Mouse (Mus musculus): ENCODE results near the gene Krt36. TPM values are rescaled to one million over a fixed set of nuclear protein-coding genes. Genes with fewer than 3 reads are reported as not detected.

Gene Krt36
- polyA plus RNA-seq, 1 experiment from 2014 or later, result 0.30 TPM

DNA sequence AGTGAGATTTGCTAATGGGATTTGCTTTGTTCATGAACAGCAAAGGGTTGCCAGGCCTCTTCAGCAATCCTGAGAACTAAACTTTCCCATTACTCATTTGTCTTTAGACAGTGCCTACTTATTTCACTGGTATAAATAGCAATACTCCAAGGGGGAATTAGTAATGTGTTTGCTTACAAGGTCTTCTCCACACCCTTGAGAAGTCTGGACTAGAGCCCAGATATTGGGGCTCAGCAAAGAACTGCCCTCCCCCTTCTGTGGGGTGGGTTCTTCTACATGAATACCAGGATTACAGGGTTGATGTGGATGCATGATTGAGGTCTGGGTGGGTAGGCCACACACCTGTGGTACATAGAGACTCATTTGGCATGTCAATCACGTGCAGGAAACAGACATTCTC is 31.6 kb downstream of the Krt36 start:
- 29% methylated on average over 1 of the region's 1 CpGs for WGBS
- Histone ChIP-seq H3K27me3 (ENCODE audit: control insufficient read depth, insufficient read depth, low read length) (no peaks in the 10 kb centered on the region), H3K9ac (ENCODE audit: low read length) (no peak overlapping the region), H3K27ac (replicated peaks) (no peak overlapping the region), H3K4me1 (replicated peaks; ENCODE audit: control insufficient read depth, insufficient read depth) (peaks cover 2% of the 10 kb centered on the region; the same call in 1 of the 2 replicates), H3K36me3 (ENCODE audit: control insufficient read depth, insufficient read depth, low read length) (no peaks in the 10 kb centered on the region), H3K9me3 (ENCODE audit: control insufficient read depth, low read length) (no peaks in the 10 kb centered on the region), H3K4me2 (replicated peaks; ENCODE audit: low read depth) (no peak overlapping the region), H3K4me3 (ENCODE audit: low read depth, low read length) (no peak overlapping the region)
- TF ChIP-seq EP300 (optimal IDR thresholded peaks at IDR 0.05) (peak; percentile 85), CTCF (IDR thresholded peaks at IDR 0.05; ENCODE audit: low read depth) (no peak)
- DNase-seq (ENCODE audit: low spot score), result no peak
- peak; percentile 73; the same call in 1 of the 2 replicates for ATAC-seq (ENCODE audit: low FRiP score, low TSS enrichment)

DNA sequence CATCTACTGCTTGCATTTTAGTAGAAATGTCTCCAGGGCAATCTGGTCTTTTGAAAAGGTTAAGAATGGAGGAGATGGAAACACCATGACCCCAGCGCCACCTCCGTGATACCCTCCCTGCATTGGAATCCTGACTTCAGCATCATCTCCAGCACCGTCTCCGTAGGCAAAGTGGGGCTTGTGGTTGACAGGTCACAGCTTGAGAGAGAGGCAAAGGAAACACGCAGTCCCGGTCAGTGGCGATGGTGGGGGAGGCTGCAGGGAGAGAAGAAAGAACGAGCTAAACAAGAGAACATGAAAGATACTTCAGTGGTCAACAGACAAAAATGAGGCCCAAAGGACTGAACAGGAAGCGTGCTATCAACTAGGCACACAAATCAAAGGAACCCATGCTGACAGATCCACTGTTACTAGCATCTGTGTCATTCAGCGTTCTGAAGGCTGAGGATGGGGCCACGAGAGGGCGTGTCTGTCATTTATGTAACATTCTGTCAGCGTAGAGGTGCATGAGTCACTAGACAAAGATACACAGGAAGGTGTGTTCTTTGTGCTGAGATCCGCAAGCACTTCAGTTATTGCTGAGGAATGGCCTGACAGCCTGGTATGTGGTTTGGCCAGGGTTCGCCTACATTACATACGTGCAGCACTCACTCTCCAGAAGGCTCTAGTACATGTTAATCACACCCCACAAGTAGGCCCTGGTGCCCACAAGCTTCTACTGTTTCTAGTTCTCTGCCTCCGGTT is 38.0 kb downstream of the Krt36 start:
- peak; percentile 91 for ATAC-seq (ENCODE audit: low FRiP score, low TSS enrichment)
- Histone ChIP-seq H3K4me1 (replicated peaks; ENCODE audit: control insufficient read depth, insufficient read depth) (no peaks in the 10 kb centered on the region), H3K27me3 (ENCODE audit: control insufficient read depth, insufficient read depth, low read length) (no peaks in the 10 kb centered on the region), H3K36me3 (ENCODE audit: control insufficient read depth, insufficient read depth, low read length) (no peaks in the 10 kb centered on the region), H3K9me3 (ENCODE audit: control insufficient read depth, low read length) (no peaks in the 10 kb centered on the region), H3K27ac (replicated peaks) (peak overlapping the region; percentile 65), H3K9ac (ENCODE audit: low read length) (no peak overlapping the region), H3K4me2 (replicated peaks; ENCODE audit: low read depth) (no peak overlapping the region), H3K4me3 (ENCODE audit: low read depth, low read length) (no peak overlapping the region)
- DNase-seq (ENCODE audit: low spot score), result peak; percentile 64
- WGBS, result 48% methylated on average over 17 of the region's 17 CpGs
- TF ChIP-seq CTCF (IDR thresholded peaks at IDR 0.05; ENCODE audit: low read depth) (peak; percentile 64), EP300 (optimal IDR thresholded peaks at IDR 0.05) (peak; percentile 57)

DNA sequence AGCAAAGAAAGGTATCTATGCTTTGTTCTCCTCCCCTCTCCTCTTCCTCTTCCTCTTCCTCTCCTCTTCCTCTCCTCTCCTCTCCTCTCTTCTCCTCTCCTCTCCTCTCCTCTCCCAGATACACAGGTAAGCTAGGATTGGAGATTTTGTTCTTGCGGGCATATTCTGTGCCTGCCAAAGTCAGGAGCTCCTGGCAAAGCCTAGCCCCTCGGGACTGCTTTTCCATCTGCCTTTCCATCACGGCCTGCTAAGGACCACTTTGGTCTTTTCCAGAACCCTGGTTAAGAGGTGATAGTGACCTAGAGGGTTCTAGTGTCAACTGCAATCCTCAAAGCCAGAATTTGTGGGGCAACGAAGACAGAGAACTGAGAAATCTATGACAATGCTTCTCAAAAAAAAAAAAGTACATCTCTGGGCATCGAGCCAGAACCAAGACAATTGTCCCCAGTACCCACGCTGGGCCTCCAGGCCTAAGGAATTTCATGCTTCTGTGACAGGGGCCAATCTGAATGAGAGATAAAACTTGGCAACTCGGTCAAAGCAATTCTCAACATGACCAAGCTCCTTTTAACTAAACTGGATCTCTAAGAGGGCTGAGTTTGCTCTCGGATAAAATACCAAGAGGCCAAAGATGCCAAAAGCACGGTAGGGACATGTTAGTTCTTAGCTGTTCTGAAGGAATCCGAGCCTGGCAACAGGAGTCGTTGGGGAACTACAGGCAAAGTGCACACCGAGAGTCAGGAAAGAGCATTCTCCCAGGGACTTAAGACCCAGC is 39.0 kb downstream of the Krt36 start:
- TF ChIP-seq CTCF (IDR thresholded peaks at IDR 0.05; ENCODE audit: low read depth) (no peak), EP300 (optimal IDR thresholded peaks at IDR 0.05) (no peak)
- Histone ChIP-seq H3K9ac (ENCODE audit: low read length) (no peak overlapping the region), H3K4me2 (replicated peaks; ENCODE audit: low read depth) (no peak overlapping the region), H3K9me3 (ENCODE audit: control insufficient read depth, low read length) (no peaks in the 10 kb centered on the region), H3K27me3 (ENCODE audit: control insufficient read depth, insufficient read depth, low read length) (no peaks in the 10 kb centered on the region), H3K27ac (replicated peaks) (peak overlapping the region; percentile 58), H3K4me1 (replicated peaks; ENCODE audit: control insufficient read depth, insufficient read depth) (no peaks in the 10 kb centered on the region), H3K4me3 (ENCODE audit: low read depth, low read length) (no peak overlapping the region), H3K36me3 (ENCODE audit: control insufficient read depth, insufficient read depth, low read length) (no peaks in the 10 kb centered on the region)
- DNase-seq (ENCODE audit: low spot score) (no peak), ATAC-seq (ENCODE audit: low FRiP score, low TSS enrichment) (no peak)
- WGBS, result 55% methylated on average over 12 of the region's 12 CpGs

DNA sequence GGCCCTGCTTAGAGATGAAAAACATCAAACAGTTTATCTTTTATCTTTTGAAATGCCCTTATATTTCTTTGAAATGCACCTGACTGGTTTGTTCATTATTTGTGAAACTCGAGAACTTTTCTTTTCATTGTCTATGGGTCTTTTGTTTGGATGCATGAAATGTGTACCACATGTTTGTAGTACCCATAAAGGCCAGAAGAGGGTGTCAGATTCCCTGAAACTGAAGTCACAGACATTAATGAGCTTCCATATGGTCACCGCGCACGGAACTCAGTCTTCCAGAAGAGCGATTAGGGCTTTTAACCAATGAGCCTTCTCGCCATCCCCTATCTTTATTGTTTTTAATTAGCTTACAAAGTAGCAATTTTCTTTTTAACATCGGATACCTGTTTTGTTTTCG is 46.6 kb downstream of the Krt36 start:
- H3K9me3 ChIP-seq (ENCODE audit: control insufficient read depth, low read length), result no peaks in the 10 kb centered on the region
- H3K9ac ChIP-seq (ENCODE audit: low read length), result no peak overlapping the region
- no peaks in the 10 kb centered on the region for H3K27me3 ChIP-seq (ENCODE audit: control insufficient read depth, insufficient read depth, low read length)
- TF ChIP-seq EP300 (optimal IDR thresholded peaks at IDR 0.05) (no peak), CTCF (IDR thresholded peaks at IDR 0.05; ENCODE audit: low read depth) (peak; percentile 57)
- no peak overlapping the region for H3K4me2 ChIP-seq (replicated peaks; ENCODE audit: low read depth)
- WGBS, result 78% methylated on average over 8 of the region's 8 CpGs
- H3K36me3 ChIP-seq (ENCODE audit: control insufficient read depth, insufficient read depth, low read length), result no peaks in the 10 kb centered on the region
- ATAC-seq (ENCODE audit: low FRiP score, low TSS enrichment), result no peak
- H3K27ac ChIP-seq (replicated peaks), result no peak overlapping the region
- no peaks in the 10 kb centered on the region for H3K4me1 ChIP-seq (replicated peaks; ENCODE audit: control insufficient read depth, insufficient read depth)
- no peak overlapping the region for H3K4me3 ChIP-seq (ENCODE audit: low read depth, low read length)
- DNase-seq (ENCODE audit: low spot score), result no peak

DNA sequence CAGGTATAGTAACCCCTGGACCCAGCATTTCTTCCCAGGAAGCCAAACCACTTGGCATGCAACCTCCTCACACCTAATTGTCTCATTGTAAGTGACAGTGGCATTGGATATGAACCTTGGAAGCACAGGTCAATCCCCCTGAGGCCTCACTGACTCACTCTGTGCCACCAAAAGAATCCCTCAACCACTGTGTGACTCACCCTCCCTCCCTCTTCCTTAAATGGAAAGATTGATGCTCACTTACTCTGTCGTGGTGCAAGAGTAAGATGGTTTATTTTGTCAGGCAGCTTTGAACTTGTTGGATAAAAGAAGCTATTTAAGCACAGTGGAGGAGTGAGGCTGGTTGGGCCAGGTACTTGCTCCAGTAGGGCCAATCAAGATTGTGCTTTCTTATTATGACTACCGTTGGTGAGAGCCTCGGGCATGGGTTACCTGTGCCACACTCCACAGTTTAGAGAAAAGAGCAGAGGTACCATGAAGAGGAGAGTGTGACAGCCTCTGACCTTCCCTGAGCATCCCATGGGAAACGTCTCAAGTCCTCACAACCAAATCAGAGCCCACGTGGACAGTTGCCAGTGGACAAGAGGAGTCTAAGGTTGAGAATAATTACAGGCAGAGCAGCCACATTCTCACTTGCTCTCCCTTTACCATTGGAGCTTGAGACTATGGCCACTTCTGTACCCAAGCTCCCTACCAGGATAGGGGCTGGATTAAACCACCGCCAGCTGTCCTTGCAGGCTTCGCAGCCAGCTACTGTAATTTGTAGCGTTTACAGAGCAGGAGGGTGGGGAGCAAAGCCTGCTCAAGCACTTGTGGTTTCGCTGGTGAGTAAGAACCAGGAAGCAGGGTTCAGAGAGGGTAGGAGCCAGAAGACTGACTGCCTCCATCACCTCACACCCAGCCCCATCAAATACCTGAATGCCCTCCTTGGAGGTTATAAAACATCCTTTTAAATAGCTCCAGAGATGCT is 49.5 kb downstream of the Krt36 start:
- DNase-seq (ENCODE audit: low spot score) (no peak), ATAC-seq (ENCODE audit: low FRiP score, low TSS enrichment) (peak; percentile 76)
- no peak overlapping the region for H3K4me2 ChIP-seq (replicated peaks; ENCODE audit: low read depth)
- H3K9ac ChIP-seq (ENCODE audit: low read length), result no peak overlapping the region
- TF ChIP-seq EP300 (optimal IDR thresholded peaks at IDR 0.05), result peak; percentile 68
- no peak for TF ChIP-seq CTCF (IDR thresholded peaks at IDR 0.05; ENCODE audit: low read depth)
- H3K36me3 ChIP-seq (ENCODE audit: control insufficient read depth, insufficient read depth, low read length), result no peaks in the 10 kb centered on the region
- WGBS, result 47% methylated on average over 9 of the region's 9 CpGs
- H3K27ac ChIP-seq (replicated peaks), result 0 out of 2 replicates have a peak overlapping the region, but pooled peaks have one; percentile 20
- no peak overlapping the region for H3K4me3 ChIP-seq (ENCODE audit: low read depth, low read length)
- no peaks in the 10 kb centered on the region for H3K9me3 ChIP-seq (ENCODE audit: control insufficient read depth, low read length)
- no peaks in the 10 kb centered on the region for H3K4me1 ChIP-seq (replicated peaks; ENCODE audit: control insufficient read depth, insufficient read depth)
- no peaks in the 10 kb centered on the region for H3K27me3 ChIP-seq (ENCODE audit: control insufficient read depth, insufficient read depth, low read length)

Other genes with a start within 250 kb of the Krt36 start
- not detected in 2 replicates for gene Gm11568, start 247.7 kb downstream of the Krt36 start, polyA plus RNA-seq (2015; fragmentation: Nextera tagmentation; extraction: Ambion mirVana)
- not detected in 2 replicates for gene Gm11559, start 241.2 kb downstream of the Krt36 start, polyA plus RNA-seq (2015; fragmentation: Nextera tagmentation; extraction: Ambion mirVana)
- not detected in 2 replicates for gene Krtap9-1, start 232.2 kb downstream of the Krt36 start, polyA plus RNA-seq (2015; fragmentation: Nextera tagmentation; extraction: Ambion mirVana)
- gene Gm11567, start 226.4 kb downstream of the Krt36 start, polyA plus RNA-seq (2015; fragmentation: Nextera tagmentation; extraction: Ambion mirVana), result not detected in 2 replicates
- gene Krtap31-1, start 197.7 kb downstream of the Krt36 start, polyA plus RNA-seq (2015; fragmentation: Nextera tagmentation; extraction: Ambion mirVana), result not detected in 2 replicates
- gene Gm11565, start 190.9 kb downstream of the Krt36 start, polyA plus RNA-seq (2015; fragmentation: Nextera tagmentation; extraction: Ambion mirVana), result not detected in 2 replicates
- gene Krtap31-2, start 169.3 kb downstream of the Krt36 start, polyA plus RNA-seq (2015; fragmentation: Nextera tagmentation; extraction: Ambion mirVana), result not detected in 2 replicates
- gene Krtap9-5, start 157.2 kb downstream of the Krt36 start, polyA plus RNA-seq (2015; fragmentation: Nextera tagmentation; extraction: Ambion mirVana), result not detected in 2 replicates
- gene Krtap29-1, start 126.6 kb downstream of the Krt36 start, polyA plus RNA-seq (2015; fragmentation: Nextera tagmentation; extraction: Ambion mirVana), result not detected in 2 replicates
- gene Krtap16-1, start 119.0 kb downstream of the Krt36 start, polyA plus RNA-seq (2015; fragmentation: Nextera tagmentation; extraction: Ambion mirVana), result 0.10 TPM in 1 of 2 replicates, not detected in the other
- gene Krtap17-1, start 111.6 kb downstream of the Krt36 start, polyA plus RNA-seq (2015; fragmentation: Nextera tagmentation; extraction: Ambion mirVana), result 0.25 and 0.27 TPM in 2 replicates
- gene Krt33a, start 89.4 kb downstream of the Krt36 start, polyA plus RNA-seq (2015; fragmentation: Nextera tagmentation; extraction: Ambion mirVana), result 0.05 and 0.17 TPM in 2 replicates
- 0.06 TPM in 1 of 2 replicates, not detected in the other for gene Krt33b, start 75.8 kb downstream of the Krt36 start, polyA plus RNA-seq (2015; fragmentation: Nextera tagmentation; extraction: Ambion mirVana)
- 0.99 and 1.0 TPM in 2 replicates for gene Krt34, start 64.1 kb downstream of the Krt36 start, polyA plus RNA-seq (2015; fragmentation: Nextera tagmentation; extraction: Ambion mirVana)
- not detected in 2 replicates for gene Krt31, start 55.1 kb downstream of the Krt36 start, polyA plus RNA-seq (2015; fragmentation: Nextera tagmentation; extraction: Ambion mirVana)
- 0.59 and 0.65 TPM in 2 replicates for gene Krt32, start 17.4 kb downstream of the Krt36 start, polyA plus RNA-seq (2015; fragmentation: Nextera tagmentation; extraction: Ambion mirVana)
- 0.21 and 0.33 TPM in 2 replicates for gene Krt35, start 9.4 kb downstream of the Krt36 start, polyA plus RNA-seq (2015; fragmentation: Nextera tagmentation; extraction: Ambion mirVana)
- gene Krt13, start 15.9 kb upstream of the Krt36 start, polyA plus RNA-seq (2015; fragmentation: Nextera tagmentation; extraction: Ambion mirVana), result 2,802 and 3,195 TPM in 2 replicates
- 758 and 921 TPM in 2 replicates for gene Krt15, start 30.3 kb upstream of the Krt36 start, polyA plus RNA-seq (2015; fragmentation: Nextera tagmentation; extraction: Ambion mirVana)
- gene Krt19, start 43.0 kb upstream of the Krt36 start, polyA plus RNA-seq (2015; fragmentation: Nextera tagmentation; extraction: Ambion mirVana), result 1,512 and 1,618 TPM in 2 replicates
- gene Krt9, start 87.6 kb upstream of the Krt36 start, polyA plus RNA-seq (2015; fragmentation: Nextera tagmentation; extraction: Ambion mirVana), result 0.04 TPM in 1 of 2 replicates, not detected in the other
- 279 and 287 TPM in 2 replicates for gene Krt14, start 101.9 kb upstream of the Krt36 start, polyA plus RNA-seq (2015; fragmentation: Nextera tagmentation; extraction: Ambion mirVana)
- gene Krt16, start 143.3 kb upstream of the Krt36 start, polyA plus RNA-seq (2015; fragmentation: Nextera tagmentation; extraction: Ambion mirVana), result 2.1 and 4.0 TPM in 2 replicates
- gene Krt17, start 155.4 kb upstream of the Krt36 start, polyA plus RNA-seq (2015; fragmentation: Nextera tagmentation; extraction: Ambion mirVana), result 46.4 and 63.4 TPM in 2 replicates
- gene Krt42, start 164.2 kb upstream of the Krt36 start, polyA plus RNA-seq (2015; fragmentation: Nextera tagmentation; extraction: Ambion mirVana), result 0.10 and 0.12 TPM in 2 replicates
- 1,487 and 1,495 TPM in 2 replicates for gene Eif1, start 214.3 kb upstream of the Krt36 start, polyA plus RNA-seq (2015; fragmentation: Nextera tagmentation; extraction: Ambion mirVana)
- 52.0 and 84.7 TPM in 2 replicates for gene Gast, start 228.8 kb upstream of the Krt36 start, polyA plus RNA-seq (2015; fragmentation: Nextera tagmentation; extraction: Ambion mirVana)

Data from stomach, postnatal 0 days (tissue).